Mouse (Mus musculus): ENCODE data around the gene Vmn1r72. TPM values are rescaled to one million over a fixed set of nuclear protein-coding genes. Genes with fewer than 3 reads are reported as not detected.
"Not testable (repeated sequence)": the region's sequence is repeated elsewhere in the genome, so short reads cannot be mapped to it uniquely, and the experiment has no call there.

Gene Vmn1r72
- not detected in 2 replicates for polyA plus RNA-seq (2011; ENCODE audit: insufficient read length, low read depth, missing spikeins)

DNA sequence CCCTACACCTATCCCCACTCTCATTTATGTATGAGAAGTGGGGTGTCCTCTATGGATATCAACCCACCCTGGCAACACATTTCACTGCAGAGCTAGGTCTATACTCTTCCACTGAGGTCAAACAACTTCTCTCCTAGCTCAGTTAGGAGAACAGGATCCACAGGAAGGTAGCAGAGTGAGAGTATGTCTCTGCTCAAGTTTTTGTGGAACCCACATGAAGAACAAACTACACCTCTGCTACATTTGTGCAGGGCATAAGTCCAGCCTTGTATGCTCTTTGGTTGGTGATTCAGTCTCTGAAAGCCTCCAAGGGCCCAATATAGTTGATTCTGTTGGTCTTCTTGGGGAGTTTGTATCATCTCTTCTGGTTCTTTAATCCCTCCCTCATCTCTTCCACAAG is at the start of gene Vmn1r72:
Gene Vmn1r72, minus strand, starts transcription at position 101 of the 400 bp plus-strand sequence.
- not testable (repeated sequence) for H3K4me1 ChIP-seq (ENCODE audit: control insufficient read depth, insufficient read depth, low read length); H3K27ac ChIP-seq (ENCODE audit: insufficient read depth, low read length); H3K4me3 ChIP-seq (ENCODE audit: insufficient read depth, low read length)

DNA sequence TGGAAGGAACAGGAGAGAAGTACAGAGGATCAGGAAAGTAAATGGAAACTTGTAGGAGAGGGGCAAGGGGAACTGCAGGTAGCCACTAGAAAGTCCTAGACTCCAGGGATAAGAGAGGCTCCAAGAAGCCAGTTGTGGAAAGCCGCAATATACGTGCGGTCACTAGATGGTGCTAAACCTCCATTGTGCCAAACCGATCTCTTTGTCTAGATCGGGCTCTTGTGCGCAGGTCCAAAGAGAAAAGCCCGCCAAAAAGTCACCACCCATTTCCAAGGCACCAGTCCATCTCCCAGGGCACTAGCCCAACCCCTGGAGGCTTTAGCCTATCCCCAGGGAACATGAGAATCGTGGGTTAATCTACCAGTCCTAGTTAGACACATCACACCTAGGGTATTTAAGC is 62.9 kb downstream of the Vmn1r72 start:
- not testable (repeated sequence) for H3K27ac ChIP-seq (ENCODE audit: insufficient read depth, low read length); H3K4me1 ChIP-seq (ENCODE audit: control insufficient read depth, insufficient read depth, low read length)

More for the DNA sequence above, 62.9 kb downstream of the Vmn1r72 start:
- H3K4me3 ChIP-seq (ENCODE audit: insufficient read depth, low read length), result not testable (repeated sequence)

Other genes with a start within 250 kb of the Vmn1r72 start
- gene Zscan4-ps2, start 165.8 kb downstream of the Vmn1r72 start, polyA plus RNA-seq (2011; ENCODE audit: insufficient read length, low read depth, missing spikeins), result not detected in 2 replicates
- not detected in 2 replicates for gene Zscan4-ps3, start 70.8 kb downstream of the Vmn1r72 start, polyA plus RNA-seq (2011; ENCODE audit: insufficient read length, low read depth, missing spikeins)
- not detected in 2 replicates for gene Vmn1r73, start 50.1 kb upstream of the Vmn1r72 start, polyA plus RNA-seq (2011; ENCODE audit: insufficient read length, low read depth, missing spikeins)
- not detected in 2 replicates for gene Vmn1r74, start 153.8 kb upstream of the Vmn1r72 start, polyA plus RNA-seq (2011; ENCODE audit: insufficient read length, low read depth, missing spikeins)
- gene Vmn1r75, start 194.5 kb upstream of the Vmn1r72 start, polyA plus RNA-seq (2011; ENCODE audit: insufficient read length, low read depth, missing spikeins), result not detected in 2 replicates

Measured in embryonic fibroblast, embryonic 13.5 days (primary cell).